In genomic region chr9:98924183-98924582, GRCm38 (mm10) we compare ENCODE assay signal across 30 mouse cellular contexts. TPM values are rescaled to one million over a fixed set of nuclear protein-coding genes. Genes with fewer than 3 reads are reported as not detected.
DNase-seq lines count a peak whose midpoint lies in the region; ATAC-seq and TF ChIP-seq lines count a peak whose summit lies in the region.
"Had no signal": no experiment of that assay in that cellular context is flagged by ENCODE, and none has a peak within 500 bp of the region (broad histone marks: within the 10 kb centered on the region; RNA-seq: fewer than 3 reads in every experiment).

No protein-coding gene starts in this region.

- TF ChIP-seq EP300 in CH12.LX (IDR thresholded peaks at IDR 0.05; ENCODE audit: low read length), result no peak
- no peak for TF ChIP-seq EP300 in stomach, postnatal 0 days (optimal IDR thresholded peaks at IDR 0.05)

- WGBS in midbrain, embryonic 11.5 days, result 56% methylated on average over 6 of the region's 6 CpGs
- 55% methylated on average over 6 of the region's 6 CpGs for WGBS in midbrain, embryonic 16.5 days
- 57% methylated on average over 6 of the region's 6 CpGs for WGBS in stomach, postnatal 0 days

- ATAC-seq in midbrain, embryonic 11.5 days (ENCODE audit: low FRiP score), result no peak
- no peak for ATAC-seq in midbrain, embryonic 16.5 days
- ATAC-seq in stomach, postnatal 0 days (ENCODE audit: low FRiP score, low TSS enrichment), result no peak
- ATAC-seq: activated CD4-positive, CD25-positive, alpha-beta regulatory T cell, adult 4 months; CD4-positive, CD25-positive, alpha-beta regulatory T cell, adult 4 months; forebrain, embryonic 14.5 days; forebrain, embryonic 16.5 days had no signal

- H3K27ac ChIP-seq in layer of hippocampus, adult 2 months, result no peak overlapping the region
- H3K27ac ChIP-seq in midbrain, embryonic 11.5 days (ENCODE audit: low read depth, low read length), result no peak overlapping the region
- no peak overlapping the region for H3K27ac ChIP-seq in midbrain, embryonic 16.5 days (ENCODE audit: low read length)
- H3K27ac ChIP-seq in CH12.LX (ENCODE audit: insufficient read depth, low read depth), result no peak overlapping the region
- no peak overlapping the region for H3K27ac ChIP-seq in stomach, postnatal 0 days (replicated peaks)
- H3K27ac ChIP-seq: embryonic facial prominence, embryonic 15.5 days; forebrain, embryonic 10.5 days; forebrain, embryonic 12.5 days had no signal

- no peak overlapping the region for H3K4me2 ChIP-seq in midbrain, embryonic 11.5 days
- H3K4me2 ChIP-seq in midbrain, embryonic 16.5 days (ENCODE audit: low read length), result no peak overlapping the region
- no peak overlapping the region for H3K4me2 ChIP-seq in CH12.LX (ENCODE audit: insufficient read depth, low read depth, poor library complexity, severe bottlenecking)
- H3K4me2 ChIP-seq in stomach, postnatal 0 days (replicated peaks; ENCODE audit: low read depth), result no peak overlapping the region
- H3K4me2 ChIP-seq: forebrain, embryonic 12.5 days had no signal

- TF ChIP-seq CTCF in layer of hippocampus, adult 2 months (conservative IDR thresholded peaks at IDR 0.05), result peak; percentile 43
- TF ChIP-seq CTCF in CH12.LX (conservative IDR thresholded peaks at IDR 0.05 in 1 of 2, IDR thresholded peaks at IDR 0.05 in 1 of 2; ENCODE audit: low read depth in 2 of 2, low read length in 2 of 2), result peak in 1 of 2 experiments; percentile 57; a peak in 2 of 4 replicates
- TF ChIP-seq CTCF in stomach, postnatal 0 days (IDR thresholded peaks at IDR 0.05; ENCODE audit: low read depth), result 0 out of 2 replicates have a peak, but pooled peaks have one; percentile 4

- H3K27me3 ChIP-seq in midbrain, embryonic 11.5 days (ENCODE audit: control insufficient read depth, insufficient read depth, low read length), result no peaks in the 10 kb centered on the region
- H3K27me3 ChIP-seq in midbrain, embryonic 16.5 days (ENCODE audit: control insufficient read depth, insufficient read depth, low read depth, low read length), result no peaks in the 10 kb centered on the region; the same call in 1 of the 2 replicates
- no peaks in the 10 kb centered on the region for H3K27me3 ChIP-seq in CH12.LX (replicated peaks)
- H3K27me3 ChIP-seq in stomach, postnatal 0 days (ENCODE audit: control insufficient read depth, insufficient read depth, low read length), result no peaks in the 10 kb centered on the region
- H3K27me3 ChIP-seq: embryonic facial prominence, embryonic 13.5 days; embryonic facial prominence, embryonic 15.5 days; forebrain, embryonic 12.5 days had no signal

- no peak for DNase-seq in layer of hippocampus, adult 2 months (ENCODE audit: low spot score in 2 of 2)
- DNase-seq in layer of hippocampus, postnatal 10 days (ENCODE audit: low spot score in 2 of 2), result no peak
- DNase-seq in midbrain, embryonic 11.5 days (ENCODE audit: low spot score, missing footprints), result peak; percentile 54
- no peak for DNase-seq in CH12.LX (ENCODE audit: extremely low read depth)
- no peak for DNase-seq in stomach, postnatal 0 days (ENCODE audit: low spot score)
- DNase-seq in urinary bladder, postnatal 4 days (ENCODE audit: low spot score in 2 of 2), result no peak
- DNase-seq: adrenal gland, adult 8-10 months; adrenal gland, postnatal 14 days; adrenal gland, postnatal 36 days; B cell, adult 2 months; cerebellum, adult 11-12 months; cerebellum, adult 2 months; cerebellum, adult 9-10 months; cerebellum, postnatal 10 days; cerebellum, postnatal 36 days; embryo, embryonic 11 days had no signal

- no peaks in the 10 kb centered on the region for H3K79me2 ChIP-seq in CH12.LX (replicated peaks; ENCODE audit: control insufficient read depth, extremely low read depth, insufficient read depth, poor library complexity, severe bottlenecking)

- no peak for TF ChIP-seq POLR2A in CH12.LX (IDR thresholded peaks at IDR 0.05; ENCODE audit: low read depth, low read length)

- TF ChIP-seq RAD21 in CH12.LX (IDR thresholded peaks at IDR 0.05; ENCODE audit: low read depth, low read length), result peak; percentile 34

- no peak overlapping the region for H3K4me3 ChIP-seq in layer of hippocampus, adult 2 months
- H3K4me3 ChIP-seq in midbrain, embryonic 11.5 days (ENCODE audit: low read depth, low read length), result no peak overlapping the region
- no peak overlapping the region for H3K4me3 ChIP-seq in midbrain, embryonic 16.5 days (ENCODE audit: low read depth, low read length)
- no peak overlapping the region for H3K4me3 ChIP-seq in CH12.LX (replicated peaks in 1 of 3; ENCODE audit: low read depth in 2 of 3, low read length in 2 of 3, poor library complexity in 1 of 3)
- no peak overlapping the region for H3K4me3 ChIP-seq in stomach, postnatal 0 days (ENCODE audit: low read depth, low read length)
- H3K4me3 ChIP-seq: embryonic facial prominence, embryonic 13.5 days; embryonic facial prominence, embryonic 15.5 days; erythroblast, embryonic 14.5 days; forebrain, embryonic 10.5 days; forebrain, embryonic 12.5 days had no signal

- no peak overlapping the region for H3K9ac ChIP-seq in midbrain, embryonic 11.5 days (ENCODE audit: low read length)
- no peak overlapping the region for H3K9ac ChIP-seq in midbrain, embryonic 16.5 days (ENCODE audit: low read depth, low read length)
- H3K9ac ChIP-seq in CH12.LX (ENCODE audit: insufficient read depth, low read depth), result no peak overlapping the region
- H3K9ac ChIP-seq in stomach, postnatal 0 days (ENCODE audit: low read length), result no peak overlapping the region
- H3K9ac ChIP-seq: embryonic facial prominence, embryonic 13.5 days; embryonic facial prominence, embryonic 15.5 days; forebrain, embryonic 12.5 days had no signal

- H3K9me3 ChIP-seq in midbrain, embryonic 11.5 days (ENCODE audit: control insufficient read depth, low read length), result no peaks in the 10 kb centered on the region
- H3K9me3 ChIP-seq in midbrain, embryonic 16.5 days (replicated peaks; ENCODE audit: control insufficient read depth, low read length, poor library complexity, severe bottlenecking), result no peaks in the 10 kb centered on the region
- no peaks in the 10 kb centered on the region for H3K9me3 ChIP-seq in CH12.LX (replicated peaks; ENCODE audit: low read length)
- no peaks in the 10 kb centered on the region for H3K9me3 ChIP-seq in stomach, postnatal 0 days (ENCODE audit: control insufficient read depth, low read length)
- H3K9me3 ChIP-seq: embryonic facial prominence, embryonic 13.5 days; embryonic facial prominence, embryonic 15.5 days; forebrain, embryonic 10.5 days; forebrain, embryonic 12.5 days had no signal

- H3K36me3 ChIP-seq in midbrain, embryonic 11.5 days (ENCODE audit: control insufficient read depth, insufficient read depth, low read length), result no peaks in the 10 kb centered on the region
- H3K36me3 ChIP-seq in midbrain, embryonic 16.5 days (ENCODE audit: control insufficient read depth, insufficient read depth, low read length), result no peaks in the 10 kb centered on the region
- no peaks in the 10 kb centered on the region for H3K36me3 ChIP-seq in CH12.LX (replicated peaks in 1 of 2; ENCODE audit: control insufficient read depth in 1 of 2, insufficient read depth in 1 of 2, low read length in 1 of 2)
- H3K36me3 ChIP-seq in stomach, postnatal 0 days (ENCODE audit: control insufficient read depth, insufficient read depth, low read length), result no peaks in the 10 kb centered on the region
- H3K36me3 ChIP-seq: embryonic facial prominence, embryonic 13.5 days; embryonic facial prominence, embryonic 15.5 days; forebrain, embryonic 10.5 days; forebrain, embryonic 12.5 days had no signal

- in situ Hi-C loops in CH12.LX (cut with MboI; ENCODE audit: low pct_ligation_motif_present, low pct_unique_long_range_greater_than_20kb, low sequenced_read_pairs), result no loop called here

- dilution Hi-C loops in CH12.LX (cut with MboI; ENCODE audit: extremely low pct_ligation_motif_present, extremely low pct_unique_long_range_greater_than_20kb, low sequenced_read_pairs), result no loop called here

- no peaks in the 10 kb centered on the region; the same call in 1 of the 2 replicates for H3K4me1 ChIP-seq in midbrain, embryonic 11.5 days (ENCODE audit: control insufficient read depth, insufficient read depth, low read length)
- no peaks in the 10 kb centered on the region for H3K4me1 ChIP-seq in midbrain, embryonic 16.5 days (ENCODE audit: control insufficient read depth, insufficient read depth, low read length)
- H3K4me1 ChIP-seq in CH12.LX (ENCODE audit: control insufficient read depth in 1 of 2, insufficient read depth in 2 of 2), result peaks cover 14 to 43% of the 10 kb centered on the region in 2 experiments
- H3K4me1 ChIP-seq in stomach, postnatal 0 days (replicated peaks; ENCODE audit: control insufficient read depth, insufficient read depth), result no peaks in the 10 kb centered on the region

TF ChIP-seq in CH12.LX, 34 proteins besides CTCF, POLR2A, EP300 and RAD21 (continues in another document):
- no peak for TF ChIP-seq MAX (IDR thresholded peaks at IDR 0.05; ENCODE audit: low read length)

RNA-seq across cellular contexts. Expression of gene 7420426K07Rik, which starts 21.3 kb away (rescaled TPM):
- not detected for total RNA-seq in layer of hippocampus, adult 2 months (2021)
- total RNA-seq in layer of hippocampus, postnatal 10 days (2021), result not detected
- polyA plus RNA-seq in midbrain, embryonic 11.5 days (2014; fragmentation: Nextera tagmentation; extraction: Ambion mirVana), result 0.11 TPM in 1 of 2 replicates, not detected in the other
- not detected in 2 replicates for polyA plus RNA-seq in midbrain, embryonic 16.5 days (2015; fragmentation: Nextera tagmentation; extraction: Ambion mirVana)
- total RNA-seq in CH12.LX (2012; rRNA removed), result not detected in 2 replicates
- total RNA-seq in CH12.LX (2014; rRNA removed), result not detected in 2 replicates
- polyA plus RNA-seq in CH12.LX (2012; ENCODE audit: insufficient read length, low read depth), result not detected in 2 replicates
- not detected in 2 replicates for polyA plus RNA-seq in stomach, postnatal 0 days (2015; fragmentation: Nextera tagmentation; extraction: Ambion mirVana)
- total RNA-seq: adrenal gland, adult 18-20 months; adrenal gland, adult 8-10 months; adrenal gland, postnatal 14 days; adrenal gland, postnatal 36 days; common myeloid progenitor, adult 5-6 weeks; MEL had no signal
- polyA plus RNA-seq: activated CD4-positive, CD25-positive, alpha-beta regulatory T cell, adult 4 months; CD4-positive, CD25-positive, alpha-beta regulatory T cell, adult 4 months; cerebellum, adult 2 months; embryonic facial prominence, embryonic 11.5 days; embryonic facial prominence, embryonic 13.5 days; embryonic facial prominence, embryonic 15.5 days; erythroblast, embryonic 14.5 days; forebrain, embryonic 10.5 days; forebrain, embryonic 12.5 days; forebrain, embryonic 14.5 days; forebrain, embryonic 16.5 days had no signal

RNA-seq across cellular contexts. Expression of gene Foxl2, which starts 30.9 kb away (rescaled TPM):
- total RNA-seq in layer of hippocampus, adult 2 months (2021), result 1 to 10 TPM in 1 of 2 experiments, under 1 TPM in 1; 0.92 to 1.0 TPM
- 1 to 10 TPM; 1.4 to 1.7 TPM for total RNA-seq in layer of hippocampus, postnatal 10 days (2021)
- polyA plus RNA-seq in midbrain, embryonic 11.5 days (2014; fragmentation: Nextera tagmentation; extraction: Ambion mirVana), result 2.2 and 3.6 TPM in 2 replicates
- 0.49 and 0.52 TPM in 2 replicates for polyA plus RNA-seq in midbrain, embryonic 16.5 days (2015; fragmentation: Nextera tagmentation; extraction: Ambion mirVana)
- total RNA-seq in CH12.LX (2012; rRNA removed) (not detected in 2 replicates), CH12.LX (2014; rRNA removed) (not detected in 2 replicates)
- not detected in 2 replicates for polyA plus RNA-seq in CH12.LX (2012; ENCODE audit: insufficient read length, low read depth)
- polyA plus RNA-seq in stomach, postnatal 0 days (2015; fragmentation: Nextera tagmentation; extraction: Ambion mirVana), result 0.02 TPM in 1 of 2 replicates, not detected in the other
- total RNA-seq: adrenal gland, postnatal 14 days; adrenal gland, postnatal 36 days; common myeloid progenitor, adult 5-6 weeks; MEL had no signal
- polyA plus RNA-seq: activated CD4-positive, CD25-positive, alpha-beta regulatory T cell, adult 4 months; CD4-positive, CD25-positive, alpha-beta regulatory T cell, adult 4 months; erythroblast, embryonic 14.5 days had no signal

RNA-seq across cellular contexts. Expression of gene Prr23a3, which starts 59.6 kb away (rescaled TPM):
- not detected for total RNA-seq in layer of hippocampus, adult 2 months (2021)
- total RNA-seq in layer of hippocampus, postnatal 10 days (2021), result not detected
- 0.12 TPM in 1 of 2 replicates, not detected in the other for polyA plus RNA-seq in midbrain, embryonic 11.5 days (2014; fragmentation: Nextera tagmentation; extraction: Ambion mirVana)
- not detected in 2 replicates for polyA plus RNA-seq in midbrain, embryonic 16.5 days (2015; fragmentation: Nextera tagmentation; extraction: Ambion mirVana)
- not detected in 2 replicates for total RNA-seq in CH12.LX (2012; rRNA removed)
- total RNA-seq in CH12.LX (2014; rRNA removed), result not detected in 2 replicates
- polyA plus RNA-seq in CH12.LX (2012; ENCODE audit: insufficient read length, low read depth), result not detected in 2 replicates
- polyA plus RNA-seq in stomach, postnatal 0 days (2015; fragmentation: Nextera tagmentation; extraction: Ambion mirVana), result not detected in 2 replicates
- total RNA-seq: adrenal gland, adult 18-20 months; adrenal gland, adult 8-10 months; adrenal gland, postnatal 14 days; adrenal gland, postnatal 36 days; common myeloid progenitor, adult 5-6 weeks; MEL had no signal
- polyA plus RNA-seq: activated CD4-positive, CD25-positive, alpha-beta regulatory T cell, adult 4 months; CD4-positive, CD25-positive, alpha-beta regulatory T cell, adult 4 months; cerebellum, adult 2 months; embryonic facial prominence, embryonic 11.5 days; embryonic facial prominence, embryonic 13.5 days; erythroblast, embryonic 14.5 days; forebrain, embryonic 12.5 days; forebrain, embryonic 14.5 days; forebrain, embryonic 16.5 days had no signal
